Comparison of ENCODE assay signal across 15 mouse cellular contexts in genomic region chr8:48688188-48688587, GRCm38 (mm10).
DNase-seq lines count a peak whose midpoint lies in the region; ATAC-seq and TF ChIP-seq lines count a peak whose summit lies in the region.
"Had no signal": no experiment of that assay in that cellular context is flagged by ENCODE, and none has a peak within 500 bp of the region (broad histone marks: within the 10 kb centered on the region; RNA-seq: fewer than 3 reads in every experiment).

No protein-coding gene starts in this region.

- no peaks in the 10 kb centered on the region for H3K9me3 ChIP-seq in limb, embryonic 13.5 days
- no peaks in the 10 kb centered on the region for H3K9me3 ChIP-seq in limb, embryonic 10.5 days (replicated peaks)
- no peaks in the 10 kb centered on the region for H3K9me3 ChIP-seq in intestine, postnatal 0 days (ENCODE audit: control insufficient read depth)
- H3K9me3 ChIP-seq: midbrain, embryonic 13.5 days had no signal

- H3K36me3 ChIP-seq in limb, embryonic 13.5 days, result no peaks in the 10 kb centered on the region
- no peaks in the 10 kb centered on the region for H3K36me3 ChIP-seq in limb, embryonic 10.5 days
- H3K36me3 ChIP-seq in intestine, postnatal 0 days (ENCODE audit: control insufficient read depth, insufficient read depth), result no peaks in the 10 kb centered on the region
- H3K36me3 ChIP-seq: G1E; midbrain, embryonic 13.5 days had no signal

- H3K9ac ChIP-seq in limb, embryonic 13.5 days, result no peak overlapping the region
- no peak overlapping the region for H3K9ac ChIP-seq in intestine, postnatal 0 days (ENCODE audit: low read depth, low read length)
- H3K9ac ChIP-seq: midbrain, embryonic 13.5 days had no signal

- ATAC-seq in frontal cortex, adult (ENCODE audit: low TSS enrichment), result 0 out of 2 replicates have a peak, but pooled peaks have one; percentile 9
- ATAC-seq in limb, embryonic 13.5 days (ENCODE audit: low FRiP score, low read depth), result no peak
- ATAC-seq in intestine, postnatal 0 days, result peak; percentile 70
- ATAC-seq: midbrain, embryonic 13.5 days had no signal

- no peaks in the 10 kb centered on the region for H3K27me3 ChIP-seq in limb, embryonic 13.5 days
- H3K27me3 ChIP-seq in limb, embryonic 10.5 days (ENCODE audit: low read depth, poor library complexity, severe bottlenecking), result no peaks in the 10 kb centered on the region
- H3K27me3 ChIP-seq in intestine, postnatal 0 days (replicated peaks; ENCODE audit: control insufficient read depth, insufficient read depth, low read length), result no peaks in the 10 kb centered on the region
- H3K27me3 ChIP-seq: midbrain, embryonic 13.5 days had no signal

- peaks cover 39% of the 10 kb centered on the region for H3K4me1 ChIP-seq in limb, embryonic 13.5 days
- peaks cover 31% of the 10 kb centered on the region for H3K4me1 ChIP-seq in limb, embryonic 10.5 days
- H3K4me1 ChIP-seq in intestine, postnatal 0 days (replicated peaks; ENCODE audit: control insufficient read depth, insufficient read depth, low read length), result peaks cover 6% of the 10 kb centered on the region; the same call in 1 of the 2 replicates

- no peak overlapping the region for H3K27ac ChIP-seq in limb, embryonic 13.5 days
- no peak overlapping the region for H3K27ac ChIP-seq in limb, embryonic 10.5 days
- H3K27ac ChIP-seq in intestine, postnatal 0 days (ENCODE audit: low read depth, low read length), result no peak overlapping the region
- H3K27ac ChIP-seq: midbrain, embryonic 13.5 days had no signal

- H3K4me3 ChIP-seq in limb, embryonic 13.5 days, result no peak overlapping the region
- no peak overlapping the region for H3K4me3 ChIP-seq in limb, embryonic 10.5 days
- no peak overlapping the region for H3K4me3 ChIP-seq in intestine, postnatal 0 days (ENCODE audit: low read depth, low read length)
- H3K4me3 ChIP-seq: midbrain, embryonic 13.5 days had no signal

- TF ChIP-seq CTCF in intestine, postnatal 0 days (IDR thresholded peaks at IDR 0.05; ENCODE audit: low read depth), result no peak

- H3K4me2 ChIP-seq in limb, embryonic 13.5 days (replicated peaks), result 0 out of 2 replicates have a peak overlapping the region, but pooled peaks have one; percentile 5
- H3K4me2 ChIP-seq in intestine, postnatal 0 days (replicated peaks; ENCODE audit: low read depth), result no peak overlapping the region; the same call in 1 of the 2 replicates
- H3K4me2 ChIP-seq: midbrain, embryonic 13.5 days had no signal

- 31% methylated on average over 9 of the region's 9 CpGs for WGBS in limb, embryonic 13.5 days
- 42% methylated on average over 9 of the region's 9 CpGs for WGBS in limb, embryonic 10.5 days
- WGBS in intestine, postnatal 0 days, result 17% methylated on average over 9 of the region's 9 CpGs

- no peak for DNase-seq in frontal cortex, postnatal 25 days (ENCODE audit: low spot score in 2 of 2)
- DNase-seq in limb, embryonic 10.5 days (ENCODE audit: low spot score), result no peak
- peak; percentile 18 to 19 for DNase-seq in adrenal gland, postnatal 36 days
- no peak for DNase-seq in adipocyte (ENCODE audit: low spot score)
- DNase-seq in cerebellum, adult 8-10 months, result no peak
- DNase-seq: B cell, adult 2 months; kidney, adult 18-20 months; lung, adult 2 months; retina, postnatal 1 day; thymus, adult 2 months had no signal

Comparison
In these comparisons a context has a peak if more than half of its experiments do, and no peak if none do; other contexts are left out.
1. DNase-seq: peak in adrenal gland, postnatal 36 days (2 of 2); none in frontal cortex, postnatal 25 days (0 of 2), limb, embryonic 10.5 days (single experiment), adipocyte (single experiment) and cerebellum, adult 8-10 months (single experiment).